Mouse (Mus musculus): ENCODE data around the gene Efnb3.

DNA sequence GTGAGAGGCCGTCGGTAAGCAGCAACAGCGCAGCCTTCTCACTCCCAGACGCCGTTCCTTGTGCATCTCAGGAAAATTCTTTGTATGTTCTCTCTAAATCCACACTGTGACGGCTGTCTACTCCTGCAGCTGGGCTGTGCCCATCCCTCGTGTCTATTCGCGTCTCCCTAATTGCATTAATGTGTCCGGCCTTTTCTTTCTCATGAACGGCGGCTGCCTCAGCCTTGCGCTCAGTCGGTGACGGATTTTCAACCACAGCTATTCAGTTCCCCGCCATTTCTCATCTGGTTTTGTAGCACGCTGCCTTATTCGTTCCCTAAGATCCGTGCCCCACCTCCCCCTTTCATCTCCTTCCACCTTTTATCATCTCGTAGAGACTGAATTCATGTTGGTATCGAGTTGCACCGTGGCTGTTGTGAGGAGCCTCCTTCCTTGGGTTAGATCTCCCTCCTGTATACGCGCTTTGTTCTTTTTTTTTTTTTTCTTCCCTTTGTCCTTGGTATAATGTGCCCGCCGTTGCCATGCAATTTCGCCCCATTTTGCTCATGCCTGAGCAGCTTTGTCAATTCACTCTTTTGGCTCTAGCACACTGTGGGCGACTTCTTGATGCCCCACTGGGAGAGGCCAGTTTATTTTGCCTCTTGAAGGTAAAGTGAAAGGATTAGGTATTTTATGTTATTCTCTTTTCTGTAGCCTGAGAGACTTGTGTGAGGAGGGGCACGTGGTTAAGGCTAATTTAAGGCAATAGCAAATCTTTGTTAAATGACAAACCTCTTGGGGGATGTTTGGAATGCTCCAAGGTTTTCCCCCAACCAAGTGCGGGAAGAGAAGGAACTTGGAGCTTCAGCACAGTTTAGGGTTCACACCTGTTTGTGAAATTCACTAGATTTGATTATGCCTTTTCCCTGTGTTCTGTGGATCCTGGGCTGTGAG, 32.6 kb downstream of the Efnb3 start:
- TF ChIP-seq NRF1 (IDR thresholded peaks at IDR 0.05; ENCODE audit: insufficient read depth, low read depth, low read length, poor library complexity, severe bottlenecking) (no peak), CTCF (IDR thresholded peaks at IDR 0.05 in 2 of 3, conservative IDR thresholded peaks at IDR 0.05 in 1 of 3; ENCODE audit: control insufficient read depth in 1 of 3, insufficient read depth in 1 of 3, low read depth in 2 of 3, low read length in 3 of 3, poor library complexity in 1 of 3, severe bottlenecking in 1 of 3) (no peak), ZMIZ1 (IDR thresholded peaks at IDR 0.05; ENCODE audit: low read depth, low read length) (no peak), NELFE (IDR thresholded peaks at IDR 0.05; ENCODE audit: low read depth, low read length) (no peak), HCFC1 (IDR thresholded peaks at IDR 0.05; ENCODE audit: low read depth, low read length) (no peak), RAD21 (IDR thresholded peaks at IDR 0.05; ENCODE audit: low read depth, low read length) (no peak), MXI1 (IDR thresholded peaks at IDR 0.05; ENCODE audit: low read depth, low read length) (no peak), POLR2A (IDR thresholded peaks at IDR 0.05; ENCODE audit: control insufficient read depth in 1 of 2, insufficient read depth in 1 of 2, low read depth in 1 of 2, low read length in 2 of 2, poor library complexity in 1 of 2) (no peak), MAFK (IDR thresholded peaks at IDR 0.05; ENCODE audit: borderline replicate concordance, low read depth, low read length) (no peak), TCF12 (IDR thresholded peaks at IDR 0.05; ENCODE audit: low read depth, low read length) (no peak), POLR2AphosphoS2 (IDR thresholded peaks at IDR 0.05; ENCODE audit: low read length) (no peak)

All from MEL (cell line).